Mouse (Mus musculus): ENCODE measurements around the gene Pde4d. TPM values are rescaled to one million over a fixed set of nuclear protein-coding genes. Genes with fewer than 3 reads are reported as not detected.

The Pde4d gene
- polyA plus RNA-seq, 1 experiment from 2014 or later: 27.9 TPM

- Histone ChIP-seq H3K9me3 (replicated peaks; ENCODE audit: control insufficient read depth, low read length) (no peaks in the 10 kb centered on the region), H3K36me3 (ENCODE audit: control insufficient read depth, insufficient read depth) (no peaks in the 10 kb centered on the region), H3K27ac (ENCODE audit: low read length) (no peak overlapping the region), H3K27me3 (ENCODE audit: control insufficient read depth, insufficient read depth, low read length) (no peaks in the 10 kb centered on the region), H3K4me2 (ENCODE audit: low read depth, low read length) (no peak overlapping the region), H3K9ac (ENCODE audit: low read length) (no peak overlapping the region), H3K4me1 (ENCODE audit: control insufficient read depth, insufficient read depth, low read length) (no peaks in the 10 kb centered on the region), H3K4me3 (ENCODE audit: low read length) (no peak overlapping the region)
- ATAC-seq (replicated peaks; ENCODE audit: extremely low read depth, insufficient read depth, low FRiP score): no peak
- 78% methylated on average over 6 of the region's 6 CpGs for WGBS
Observed at GRCm38 (mm10) chr13:109864311-109864710, 1414.6 kb downstream of the Pde4d start.

- Histone ChIP-seq H3K27ac (ENCODE audit: low read length) (no peak overlapping the region), H3K27me3 (ENCODE audit: control insufficient read depth, insufficient read depth, low read length) (no peaks in the 10 kb centered on the region), H3K4me2 (ENCODE audit: low read depth, low read length) (no peak overlapping the region), H3K36me3 (ENCODE audit: control insufficient read depth, insufficient read depth) (no peaks in the 10 kb centered on the region), H3K4me3 (ENCODE audit: low read length) (no peak overlapping the region), H3K9ac (ENCODE audit: low read length) (no peak overlapping the region), H3K4me1 (ENCODE audit: control insufficient read depth, insufficient read depth, low read length) (no peaks in the 10 kb centered on the region), H3K9me3 (replicated peaks; ENCODE audit: control insufficient read depth, low read length) (no peaks in the 10 kb centered on the region)
- ATAC-seq (replicated peaks; ENCODE audit: extremely low read depth, insufficient read depth, low FRiP score): no peak
- WGBS: 60% methylated on average over 8 of the region's 8 CpGs
Observed at GRCm38 (mm10) chr13:109880392-109880791, 1430.6 kb downstream of the Pde4d start.

GRCm38 (mm10) chr13:109881161-109881857, 1431.6 kb downstream of the Pde4d start:
- H3K4me2 ChIP-seq (ENCODE audit: low read depth, low read length): no peak overlapping the region
- no peaks in the 10 kb centered on the region for H3K27me3 ChIP-seq (ENCODE audit: control insufficient read depth, insufficient read depth, low read length)
- 75% methylated on average over 11 of the region's 11 CpGs for WGBS
- no peak overlapping the region for H3K27ac ChIP-seq (ENCODE audit: low read length)
- no peak overlapping the region for H3K4me3 ChIP-seq (ENCODE audit: low read length)
- H3K4me1 ChIP-seq (ENCODE audit: control insufficient read depth, insufficient read depth, low read length): no peaks in the 10 kb centered on the region
- no peaks in the 10 kb centered on the region for H3K9me3 ChIP-seq (replicated peaks; ENCODE audit: control insufficient read depth, low read length)
- no peaks in the 10 kb centered on the region for H3K36me3 ChIP-seq (ENCODE audit: control insufficient read depth, insufficient read depth)
- no peak overlapping the region for H3K9ac ChIP-seq (ENCODE audit: low read length)
- ATAC-seq (replicated peaks; ENCODE audit: extremely low read depth, insufficient read depth, low FRiP score): no peak

GRCm38 (mm10) chr13:109883636-109884035, 1433.9 kb downstream of the Pde4d start:
- Histone ChIP-seq H3K36me3 (ENCODE audit: control insufficient read depth, insufficient read depth) (no peaks in the 10 kb centered on the region), H3K4me3 (ENCODE audit: low read length) (no peak overlapping the region), H3K4me1 (ENCODE audit: control insufficient read depth, insufficient read depth, low read length) (no peaks in the 10 kb centered on the region), H3K27me3 (ENCODE audit: control insufficient read depth, insufficient read depth, low read length) (no peaks in the 10 kb centered on the region), H3K9me3 (replicated peaks; ENCODE audit: control insufficient read depth, low read length) (no peaks in the 10 kb centered on the region), H3K4me2 (ENCODE audit: low read depth, low read length) (no peak overlapping the region), H3K27ac (ENCODE audit: low read length) (no peak overlapping the region), H3K9ac (ENCODE audit: low read length) (no peak overlapping the region)
- no peak for ATAC-seq (replicated peaks; ENCODE audit: extremely low read depth, insufficient read depth, low FRiP score)
- 60% methylated on average over 5 of the region's 5 CpGs for WGBS

- no peak for ATAC-seq (replicated peaks; ENCODE audit: extremely low read depth, insufficient read depth, low FRiP score)
- H3K9me3 ChIP-seq (replicated peaks; ENCODE audit: control insufficient read depth, low read length): no peaks in the 10 kb centered on the region
- no peaks in the 10 kb centered on the region for H3K36me3 ChIP-seq (ENCODE audit: control insufficient read depth, insufficient read depth)
- 86% methylated on average over 7 of the region's 7 CpGs for WGBS
- no peak overlapping the region for H3K9ac ChIP-seq (ENCODE audit: low read length)
- H3K4me2 ChIP-seq (ENCODE audit: low read depth, low read length): no peak overlapping the region
- H3K27ac ChIP-seq (ENCODE audit: low read length): no peak overlapping the region
- no peak overlapping the region for H3K4me3 ChIP-seq (ENCODE audit: low read length)
- no peaks in the 10 kb centered on the region for H3K27me3 ChIP-seq (ENCODE audit: control insufficient read depth, insufficient read depth, low read length)
- no peaks in the 10 kb centered on the region for H3K4me1 ChIP-seq (ENCODE audit: control insufficient read depth, insufficient read depth, low read length)
Observed at GRCm38 (mm10) chr13:109884812-109885211, 1435.1 kb downstream of the Pde4d start.

GRCm38 (mm10) chr13:109888293-109888692, 1438.5 kb downstream of the Pde4d start:
- Histone ChIP-seq H3K4me1 (ENCODE audit: control insufficient read depth, insufficient read depth, low read length) (no peaks in the 10 kb centered on the region), H3K27me3 (ENCODE audit: control insufficient read depth, insufficient read depth, low read length) (no peaks in the 10 kb centered on the region), H3K4me3 (ENCODE audit: low read length) (no peak overlapping the region), H3K4me2 (ENCODE audit: low read depth, low read length) (no peak overlapping the region), H3K27ac (ENCODE audit: low read length) (peak overlapping the region; percentile 23; the same call in 1 of the 2 replicates), H3K9ac (ENCODE audit: low read length) (no peak overlapping the region), H3K9me3 (replicated peaks; ENCODE audit: control insufficient read depth, low read length) (no peaks in the 10 kb centered on the region), H3K36me3 (ENCODE audit: control insufficient read depth, insufficient read depth) (no peaks in the 10 kb centered on the region)
- 76% methylated on average over 4 of the region's 4 CpGs for WGBS
- ATAC-seq (replicated peaks; ENCODE audit: extremely low read depth, insufficient read depth, low FRiP score): no peak

GRCm38 (mm10) chr13:109891194-109891909, 1441.6 kb downstream of the Pde4d start:
- no peak for ATAC-seq (replicated peaks; ENCODE audit: extremely low read depth, insufficient read depth, low FRiP score)
- H3K27me3 ChIP-seq (ENCODE audit: control insufficient read depth, insufficient read depth, low read length): no peaks in the 10 kb centered on the region
- no peaks in the 10 kb centered on the region for H3K36me3 ChIP-seq (ENCODE audit: control insufficient read depth, insufficient read depth)
- H3K27ac ChIP-seq (ENCODE audit: low read length): no peak overlapping the region
- H3K9ac ChIP-seq (ENCODE audit: low read length): no peak overlapping the region
- no peaks in the 10 kb centered on the region for H3K9me3 ChIP-seq (replicated peaks; ENCODE audit: control insufficient read depth, low read length)
- no peak overlapping the region for H3K4me3 ChIP-seq (ENCODE audit: low read length)
- 78% methylated on average over 6 of the region's 6 CpGs for whole genome bisulfite sequencing
- H3K4me2 ChIP-seq (ENCODE audit: low read depth, low read length): no peak overlapping the region
- no peaks in the 10 kb centered on the region for H3K4me1 ChIP-seq (ENCODE audit: control insufficient read depth, insufficient read depth, low read length)

GRCm38 (mm10) chr13:109891910-109892265, 1442.1 kb downstream of the Pde4d start:
- no peaks in the 10 kb centered on the region for H3K36me3 ChIP-seq (ENCODE audit: control insufficient read depth, insufficient read depth)
- H3K27ac ChIP-seq (ENCODE audit: low read length): no peak overlapping the region
- no peaks in the 10 kb centered on the region for H3K27me3 ChIP-seq (ENCODE audit: control insufficient read depth, insufficient read depth, low read length)
- no peak for ATAC-seq (replicated peaks; ENCODE audit: extremely low read depth, insufficient read depth, low FRiP score)
- no peak overlapping the region for H3K9ac ChIP-seq (ENCODE audit: low read length)
- H3K4me2 ChIP-seq (ENCODE audit: low read depth, low read length): no peak overlapping the region
- 75% methylated on average over 4 of the region's 4 CpGs for WGBS
- no peaks in the 10 kb centered on the region for H3K9me3 ChIP-seq (replicated peaks; ENCODE audit: control insufficient read depth, low read length)
- H3K4me1 ChIP-seq (ENCODE audit: control insufficient read depth, insufficient read depth, low read length): no peaks in the 10 kb centered on the region
- no peak overlapping the region for H3K4me3 ChIP-seq (ENCODE audit: low read length)
